Mouse (Mus musculus) liver, adult 2 months (tissue): ENCODE data around the gene Elavl4.

Experiments used
- CTCF ChIP-seq: fragments of 200-500 bp; IDR thresholded peaks from 2 replicates; pipeline ENCODE4 v1.5.1; 2011; ENCODE audit warnings: low read depth, low read length, control low read depth
- POLR2A ChIP-seq: fragments of 200-500 bp; IDR thresholded peaks from 2 replicates; pipeline ENCODE4 v1.6.1; 2011; ENCODE audit warnings: low read length, control low read depth; ENCODE audit not compliant: insufficient read depth; ENCODE audit errors: extremely low read depth

- no peak for TF ChIP-seq CTCF
- TF ChIP-seq POLR2A, result no peak
Measured at GRCm38 (mm10) chr4:110210246-110210645, 141.5 kb downstream of the Elavl4 start.
